Mouse (Mus musculus) cortical plate, adult 2 months (tissue): ENCODE measurements around the gene Hcar2. TPM values are rescaled to one million over a fixed set of nuclear protein-coding genes. Genes with fewer than 3 reads are reported as not detected.

ENCODE experiments used
- H3K27ac ChIP-seq: fragments of 200-500 bp; 2 replicates; pipeline ENCODE4 v1.5.1; 2012; ENCODE audit warnings: low read length, control low read depth, inconsistent platforms; ENCODE audit not compliant: insufficient read depth
- H3K4me1 ChIP-seq: fragments of 200-500 bp; 2 replicates; pipeline ENCODE4 v1.6.1; 2011; ENCODE audit warnings: low read length; ENCODE audit not compliant: control insufficient read depth, insufficient read depth
- H3K4me3 ChIP-seq: fragments of 200-500 bp; 2 replicates; pipeline ENCODE4 v1.5.1; 2011; ENCODE audit warnings: mild to moderate bottlenecking, low read length, control low read depth; ENCODE audit not compliant: insufficient read depth
- CTCF ChIP-seq: fragments of 200-500 bp; IDR thresholded peaks from 2 replicates; pipeline ENCODE4 v1.5.1; 2011; ENCODE audit warnings: mild to moderate bottlenecking, control low read depth, low read length; ENCODE audit not compliant: insufficient read depth; ENCODE audit errors: extremely low read depth
- POLR2A ChIP-seq: fragments of 200-500 bp; IDR thresholded peaks from 2 replicates; pipeline ENCODE4 v1.6.1; 2011; ENCODE audit warnings: mild to moderate bottlenecking, low read length, control low read depth; ENCODE audit not compliant: insufficient read depth; ENCODE audit errors: extremely low read depth
- polyA plus RNA-seq: library from polyadenylated mRNA; depleted of rRNA; stranded (reverse); fragments of >200 nt; gene quantifications from 2 replicates; pipeline ENCODE4 v1.2.3, GENCODE M21; 2012

Gene Hcar2
- polyA plus RNA-seq, 1 experiment = 0.04 TPM

- no peak for TF ChIP-seq CTCF
- no peak for TF ChIP-seq POLR2A
- Histone ChIP-seq H3K4me1 (no peaks in the 10 kb centered on the region), H3K27ac (no peak overlapping the region), H3K4me3 (no peak overlapping the region)
Measured at GRCm38 (mm10) chr5:123890987-123891386, 25.7 kb upstream of the Hcar2 start.

- no peak for TF ChIP-seq CTCF
- TF ChIP-seq POLR2A = no peak
- H3K4me3 ChIP-seq = no peak overlapping the region
- no peaks in the 10 kb centered on the region for H3K4me1 ChIP-seq
- no peak overlapping the region for H3K27ac ChIP-seq
Measured at GRCm38 (mm10) chr5:123890312-123890711, 25.0 kb upstream of the Hcar2 start.

GRCm38 (mm10) chr5:123886365-123886764 is 21.1 kb upstream of the Hcar2 start:
- TF ChIP-seq CTCF = no peak
- no peak for TF ChIP-seq POLR2A
- Histone ChIP-seq H3K4me1 (no peaks in the 10 kb centered on the region), H3K4me3 (no peak overlapping the region), H3K27ac (no peak overlapping the region)

- Histone ChIP-seq H3K27ac (no peak overlapping the region), H3K4me1 (no peaks in the 10 kb centered on the region), H3K4me3 (no peak overlapping the region)
- TF ChIP-seq POLR2A = no peak
- no peak for TF ChIP-seq CTCF
Measured at GRCm38 (mm10) chr5:123884332-123884731, 19.0 kb upstream of the Hcar2 start.

DNA sequence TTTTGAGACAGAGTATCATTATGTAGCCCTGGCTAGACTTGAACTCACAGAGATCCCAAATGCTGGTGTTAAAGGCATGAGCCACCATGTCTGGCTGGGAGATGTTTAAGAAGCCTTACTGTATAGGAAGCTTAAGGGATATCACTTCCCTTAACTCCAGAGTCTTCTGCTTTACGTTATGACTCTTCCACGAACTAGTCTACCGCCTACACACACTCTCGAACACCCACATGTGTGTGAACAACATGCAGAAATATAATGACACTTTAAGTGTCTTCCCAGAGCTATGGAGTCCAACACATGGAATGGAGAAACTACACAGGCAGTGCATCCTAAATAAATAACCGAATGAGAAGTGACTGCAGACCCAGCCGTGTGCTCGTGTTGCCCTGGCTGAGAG is 18.6 kb upstream of the Hcar2 start:
- TF ChIP-seq CTCF (no peak), POLR2A (no peak)
- H3K4me1 ChIP-seq = no peaks in the 10 kb centered on the region
- H3K27ac ChIP-seq = no peak overlapping the region
- H3K4me3 ChIP-seq = no peak overlapping the region

GRCm38 (mm10) chr5:123880778-123881177 is 15.5 kb upstream of the Hcar2 start:
- no peaks in the 10 kb centered on the region for H3K4me1 ChIP-seq
- no peak for TF ChIP-seq POLR2A
- no peak for TF ChIP-seq CTCF
- no peak overlapping the region for H3K27ac ChIP-seq
- no peak overlapping the region for H3K4me3 ChIP-seq

- Histone ChIP-seq H3K4me3 (no peak within 1 kb of the TSS), H3K27ac (no peak within 1 kb of the TSS)
- TF ChIP-seq CTCF = no peak
- no peak for TF ChIP-seq POLR2A
Measured at GRCm38 (mm10) chr5:123879928-123880327, 14.6 kb upstream of the Hcar2 start, which contains the start of gene Hcar1. Gene Hcar1 (minus strand): TSS chr5:123880020.

GRCm38 (mm10) chr5:123878056-123878455 is 12.8 kb upstream of the Hcar2 start:
- H3K4me3 ChIP-seq = no peak overlapping the region
- H3K27ac ChIP-seq = no peak overlapping the region
- H3K4me1 ChIP-seq = no peaks in the 10 kb centered on the region
- no peak for TF ChIP-seq POLR2A
- no peak for TF ChIP-seq CTCF

More at GRCm38 (mm10) chr5:123879928-123880327, 14.6 kb upstream of the Hcar2 start, which contains the start of gene Hcar1:
- H3K4me1 ChIP-seq = no peaks in the 10 kb centered on the region

DNA sequence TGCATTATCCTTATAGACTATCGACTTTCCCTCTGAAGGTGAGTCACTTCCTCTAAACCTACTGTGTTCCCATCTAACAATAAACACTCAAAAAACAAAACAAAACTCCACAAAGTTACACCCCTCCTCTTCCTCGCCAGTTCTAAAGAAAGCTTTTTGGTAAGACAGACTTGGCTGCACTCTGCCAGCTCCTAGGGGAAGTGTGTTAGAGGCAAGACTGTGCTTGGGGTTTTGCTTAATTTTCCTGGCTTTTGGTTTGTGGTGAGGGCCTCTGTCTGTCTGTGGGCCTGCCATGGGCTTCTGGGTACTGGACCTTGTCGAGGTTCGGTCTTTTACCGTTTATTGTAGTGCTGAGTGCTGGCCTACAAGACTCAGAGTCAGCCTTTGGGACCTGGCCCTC is 8.9 kb upstream of the Hcar2 start:
- TF ChIP-seq CTCF (no peak), POLR2A (no peak)

GRCm38 (mm10) chr5:123869615-123870014 is 4.3 kb upstream of the Hcar2 start:
- H3K27ac ChIP-seq = no peak overlapping the region
- H3K4me1 ChIP-seq = no peaks in the 10 kb centered on the region
- H3K4me3 ChIP-seq = no peak overlapping the region
- TF ChIP-seq CTCF (no peak), POLR2A (no peak)

More for the DNA sequence above, 8.9 kb upstream of the Hcar2 start:
- H3K4me3 ChIP-seq = no peak overlapping the region
- H3K4me1 ChIP-seq = no peaks in the 10 kb centered on the region
- 0 out of 2 replicates have a peak overlapping the region, but pooled peaks have one; percentile 13 for H3K27ac ChIP-seq

DNA sequence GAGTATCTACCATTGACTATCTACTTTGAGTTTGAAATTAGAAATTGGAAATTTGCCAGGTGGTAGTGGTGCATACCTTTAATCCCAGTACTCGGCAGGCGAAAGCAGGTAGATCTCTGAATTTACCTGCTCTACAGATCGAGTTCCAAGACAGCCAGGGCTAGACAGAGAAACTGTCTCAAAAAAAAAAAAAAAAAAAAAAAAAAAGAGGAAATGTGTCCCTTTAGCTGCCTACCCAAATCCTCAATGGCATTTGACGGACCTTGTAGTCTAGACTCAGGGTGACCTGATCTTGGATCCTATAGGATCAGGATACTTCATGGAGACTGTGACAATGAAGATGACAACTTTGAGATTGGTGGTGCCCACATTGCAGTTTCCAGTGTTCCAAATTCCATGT is 1.2 kb upstream of the Hcar2 start:
- H3K4me1 ChIP-seq = no peaks in the 10 kb centered on the region
- no peak overlapping the region for H3K27ac ChIP-seq
- no peak overlapping the region for H3K4me3 ChIP-seq
- no peak for TF ChIP-seq POLR2A
- no peak for TF ChIP-seq CTCF
